Comparison of ENCODE assay signal across 12 mouse cellular contexts in the genomic region with DNA sequence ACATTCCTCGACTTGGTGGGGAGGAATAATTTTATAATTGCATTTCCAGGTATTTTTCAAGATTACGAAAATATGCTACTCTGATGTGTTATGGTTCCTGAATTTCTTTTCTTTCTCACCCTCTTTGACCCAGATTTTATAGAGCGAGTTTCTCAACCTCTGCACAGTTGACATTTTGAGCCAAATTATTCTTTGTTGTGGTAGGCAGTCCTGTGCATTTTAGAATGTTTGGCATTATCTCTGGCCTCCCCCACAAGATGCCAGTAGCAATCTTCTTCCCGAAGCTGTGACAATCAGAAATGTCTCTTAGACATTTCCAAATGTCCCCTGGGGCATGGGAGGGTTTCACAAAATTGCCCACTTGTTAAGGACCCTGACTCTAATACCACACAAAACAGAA. TPM values are rescaled to one million over a fixed set of nuclear protein-coding genes. Genes with fewer than 3 reads are reported as not detected.
A peak's percentile ranks its signal among the peaks of the same experiment; 100 is the strongest.
DNase-seq lines count a peak whose midpoint lies in the region; ATAC-seq lines count a peak whose summit lies in the region.
"Had no signal": no experiment of that assay in that cellular context is flagged by ENCODE, and none has a peak within 500 bp of the region (broad histone marks: within the 10 kb centered on the region; RNA-seq: fewer than 3 reads in every experiment).

No protein-coding gene starts in this region.

- ATAC-seq in liver, embryonic 11.5 days (replicated peaks; ENCODE audit: low FRiP score) = no peak
- ATAC-seq in forebrain, embryonic 13.5 days = no peak
- ATAC-seq in limb, embryonic 15.5 days (ENCODE audit: insufficient number of reproducible peaks, low FRiP score, low TSS enrichment, low read depth) = no peak
- ATAC-seq in neural tube, embryonic 14.5 days (ENCODE audit: low read depth) = no peak

- H3K9ac ChIP-seq in liver, embryonic 11.5 days (ENCODE audit: low read depth, low read length) = no peak overlapping the region
- H3K9ac ChIP-seq in forebrain, embryonic 13.5 days = peak overlapping the region; percentile 56
- no peak overlapping the region for H3K9ac ChIP-seq in limb, embryonic 15.5 days
- H3K9ac ChIP-seq in neural tube, embryonic 14.5 days (replicated peaks; ENCODE audit: low read depth, low read length) = no peak overlapping the region

- H3K36me3 ChIP-seq in liver, embryonic 11.5 days (ENCODE audit: control insufficient read depth, insufficient read depth, low read length) = no peaks in the 10 kb centered on the region; the same call in 1 of the 2 replicates
- H3K36me3 ChIP-seq in forebrain, embryonic 13.5 days (ENCODE audit: poor library complexity, severe bottlenecking) = peaks cover 6% of the 10 kb centered on the region; the same call in 1 of the 2 replicates
- H3K36me3 ChIP-seq in limb, embryonic 15.5 days = no peaks in the 10 kb centered on the region
- no peaks in the 10 kb centered on the region for H3K36me3 ChIP-seq in neural tube, embryonic 14.5 days (ENCODE audit: control insufficient read depth, insufficient read depth, low read length)

- 85% methylated on average over 4 of the region's 4 CpGs for WGBS in liver, embryonic 11.5 days
- 68% methylated on average over 4 of the region's 4 CpGs for WGBS in forebrain, embryonic 13.5 days
- 69% methylated on average over 4 of the region's 4 CpGs for WGBS in limb, embryonic 15.5 days
- 72% methylated on average over 4 of the region's 4 CpGs for WGBS in neural tube, embryonic 14.5 days

- H3K4me1 ChIP-seq in liver, embryonic 11.5 days (replicated peaks; ENCODE audit: control insufficient read depth, insufficient read depth, low read length) = peaks cover 25% of the 10 kb centered on the region
- H3K4me1 ChIP-seq in forebrain, embryonic 13.5 days = peaks cover 58% of the 10 kb centered on the region
- peaks cover 37% of the 10 kb centered on the region for H3K4me1 ChIP-seq in limb, embryonic 15.5 days
- peaks cover 29% of the 10 kb centered on the region for H3K4me1 ChIP-seq in neural tube, embryonic 14.5 days (ENCODE audit: control insufficient read depth, insufficient read depth, low read length)

- H3K27ac ChIP-seq in liver, embryonic 11.5 days (ENCODE audit: low read depth, low read length) = no peak overlapping the region
- no peak overlapping the region for H3K27ac ChIP-seq in forebrain, embryonic 13.5 days
- no peak overlapping the region for H3K27ac ChIP-seq in limb, embryonic 15.5 days
- H3K27ac ChIP-seq in neural tube, embryonic 14.5 days (ENCODE audit: low read depth, low read length) = no peak overlapping the region

- no peaks in the 10 kb centered on the region for H3K9me3 ChIP-seq in liver, embryonic 11.5 days (ENCODE audit: control insufficient read depth, low read length)
- H3K9me3 ChIP-seq in forebrain, embryonic 13.5 days (replicated peaks) = no peaks in the 10 kb centered on the region
- no peaks in the 10 kb centered on the region for H3K9me3 ChIP-seq in limb, embryonic 15.5 days
- H3K9me3 ChIP-seq in neural tube, embryonic 14.5 days (ENCODE audit: control insufficient read depth, low read length) = no peaks in the 10 kb centered on the region

- no peak overlapping the region for H3K4me3 ChIP-seq in liver, embryonic 11.5 days (ENCODE audit: low read depth, low read length)
- H3K4me3 ChIP-seq in forebrain, embryonic 13.5 days = peak overlapping the region; percentile 72
- H3K4me3 ChIP-seq in limb, embryonic 15.5 days = peak overlapping the region; percentile 14
- peak overlapping the region; percentile 4; the same call in 1 of the 2 replicates for H3K4me3 ChIP-seq in neural tube, embryonic 14.5 days (ENCODE audit: low read depth, low read length)

- no peak for DNase-seq in liver, embryonic 11.5 days (ENCODE audit: low spot score)
- no peak for DNase-seq in liver
- DNase-seq in left cerebral cortex, adult 18-20 months (ENCODE audit: low spot score in 2 of 2) = no peak
- DNase-seq in layer of hippocampus, adult 18-20 months (ENCODE audit: low spot score in 2 of 2) = no peak
- no peak for DNase-seq in kidney, postnatal 10 days
- DNase-seq: kidney, adult 9 months; lung, postnatal 4 days; right cerebral cortex, postnatal 4 days; thymus, postnatal 4 days had no signal

- no peaks in the 10 kb centered on the region for H3K27me3 ChIP-seq in liver, embryonic 11.5 days (replicated peaks; ENCODE audit: control insufficient read depth, insufficient read depth, low read length)
- H3K27me3 ChIP-seq in forebrain, embryonic 13.5 days = no peaks in the 10 kb centered on the region
- no peaks in the 10 kb centered on the region for H3K27me3 ChIP-seq in limb, embryonic 15.5 days
- H3K27me3 ChIP-seq in neural tube, embryonic 14.5 days (ENCODE audit: control insufficient read depth, insufficient read depth, low read length) = no peaks in the 10 kb centered on the region

- peak overlapping the region; percentile 16; the same call in 1 of the 2 replicates for H3K4me2 ChIP-seq in liver, embryonic 11.5 days
- peak overlapping the region; percentile 62 for H3K4me2 ChIP-seq in forebrain, embryonic 13.5 days
- H3K4me2 ChIP-seq in limb, embryonic 15.5 days = peak overlapping the region; percentile 27; the same call in 1 of the 2 replicates
- H3K4me2 ChIP-seq in neural tube, embryonic 14.5 days (ENCODE audit: low read depth, low read length) = peak overlapping the region; percentile 19; the same call in 1 of the 2 replicates

RNA-seq across cellular contexts. Expression of gene Cdkn1b, which starts 3.5 kb away (rescaled TPM):
- 8.9 and 9.4 TPM in 2 replicates for polyA plus RNA-seq in liver, embryonic 11.5 days (2014; fragmentation: Nextera tagmentation; extraction: Ambion mirVana)
- polyA plus RNA-seq in forebrain, embryonic 13.5 days (2015; fragmentation: Nextera tagmentation; extraction: Ambion mirVana) = 48.8 and 58.5 TPM in 2 replicates
- polyA plus RNA-seq in limb, embryonic 15.5 days (2015; fragmentation: Nextera tagmentation; extraction: Ambion mirVana) = 19.4 and 20.5 TPM in 2 replicates
- polyA plus RNA-seq in neural tube, embryonic 14.5 days (2014; fragmentation: Nextera tagmentation; extraction: Ambion mirVana) = 16.7 and 17.5 TPM in 2 replicates
- 10 to 100 TPM; 38.2 to 40.5 TPM for total RNA-seq in left cerebral cortex, adult 18-20 months (2021)
- 10 to 100 TPM; 46.0 to 48.2 TPM for total RNA-seq in layer of hippocampus, adult 18-20 months (2021)

RNA-seq across cellular contexts. Expression of gene Gpr19, which starts 25.3 kb away (rescaled TPM):
- 6.1 and 9.1 TPM in 2 replicates for polyA plus RNA-seq in liver, embryonic 11.5 days (2014; fragmentation: Nextera tagmentation; extraction: Ambion mirVana)
- 45.5 and 46.4 TPM in 2 replicates for polyA plus RNA-seq in forebrain, embryonic 13.5 days (2015; fragmentation: Nextera tagmentation; extraction: Ambion mirVana)
- polyA plus RNA-seq in limb, embryonic 15.5 days (2015; fragmentation: Nextera tagmentation; extraction: Ambion mirVana) = 7.2 and 7.7 TPM in 2 replicates
- polyA plus RNA-seq in neural tube, embryonic 14.5 days (2014; fragmentation: Nextera tagmentation; extraction: Ambion mirVana) = 35.9 and 37.3 TPM in 2 replicates
- total RNA-seq in left cerebral cortex, adult 18-20 months (2021) = 10 to 100 TPM; 28.8 to 32.1 TPM
- total RNA-seq in layer of hippocampus, adult 18-20 months (2021) = 10 to 100 TPM; 26.2 to 28.1 TPM

RNA-seq across cellular contexts. Expression of gene Apold1, which starts 57.8 kb away (rescaled TPM):
- polyA plus RNA-seq in liver, embryonic 11.5 days (2014; fragmentation: Nextera tagmentation; extraction: Ambion mirVana) = 2.5 and 2.6 TPM in 2 replicates
- 3.5 and 3.6 TPM in 2 replicates for polyA plus RNA-seq in forebrain, embryonic 13.5 days (2015; fragmentation: Nextera tagmentation; extraction: Ambion mirVana)
- polyA plus RNA-seq in limb, embryonic 15.5 days (2015; fragmentation: Nextera tagmentation; extraction: Ambion mirVana) = 5.4 and 5.9 TPM in 2 replicates
- polyA plus RNA-seq in neural tube, embryonic 14.5 days (2014; fragmentation: Nextera tagmentation; extraction: Ambion mirVana) = 3.8 TPM in 2 replicates
- total RNA-seq in left cerebral cortex, adult 18-20 months (2021) = 1 to 10 TPM; 4.6 to 4.8 TPM
- total RNA-seq in layer of hippocampus, adult 18-20 months (2021) = 1 to 10 TPM; 3.4 to 3.7 TPM
